Mouse (Mus musculus) heart, embryonic 11.5 days (tissue): ENCODE measurements at regions not wholly inside any gene's neighbourhood (a gene's known extent, or its start where the extent isn't known, plus 50 kb on each side); places are given as distances from the start of the nearest gene placed in this dataset.

Source experiments
- ATAC-seq: fragments of 200-750 bp; cut with Nextera tagmentation; replicated peaks from 2 replicates; pipeline ENCODE4 v1.8.0; 2017; ENCODE audit warnings: moderate library complexity; ENCODE audit not compliant: insufficient number of reproducible peaks, low FRiP score, low TSS enrichment
- H3K27ac ChIP-seq: fragments of 300-500 bp; sonication (generic); 2 replicates; pipeline ENCODE4 v1.5.1; 2014; ENCODE audit warnings: mild to moderate bottlenecking, low read depth, low read length
- H3K27me3 ChIP-seq: fragments of 300-500 bp; sonication (generic); 2 replicates; pipeline ENCODE4 v1.6.1; 2014; ENCODE audit warnings: mild to moderate bottlenecking, low read length, mixed read lengths; ENCODE audit not compliant: control insufficient read depth, insufficient read depth
- H3K36me3 ChIP-seq: fragments of 300-500 bp; sonication (generic); 2 replicates; pipeline ENCODE4 v1.6.1; 2014; ENCODE audit warnings: mild to moderate bottlenecking, low read length, moderate library complexity, mixed read lengths; ENCODE audit not compliant: control insufficient read depth, insufficient read depth
- H3K4me1 ChIP-seq: fragments of 300-500 bp; sonication (generic); 2 replicates; pipeline ENCODE4 v1.6.1; 2014; ENCODE audit warnings: low read length; ENCODE audit not compliant: control insufficient read depth, insufficient read depth
- H3K4me2 ChIP-seq: fragments of 300-500 bp; sonication (generic); 2 replicates; pipeline ENCODE4 v1.6.1; 2014; ENCODE audit warnings: mild to moderate bottlenecking, moderate library complexity
- H3K4me3 ChIP-seq: fragments of 300-500 bp; sonication (generic); 2 replicates; pipeline ENCODE4 v1.5.1; 2014; ENCODE audit warnings: low read depth, low read length
- H3K9ac ChIP-seq: fragments of 300-500 bp; sonication (generic); 2 replicates; pipeline ENCODE4 v1.6.1; 2014; ENCODE audit warnings: mild to moderate bottlenecking, low read depth, low read length, moderate library complexity
- H3K9me3 ChIP-seq: fragments of 300-500 bp; sonication (generic); replicated peaks from 2 replicates; pipeline ENCODE4 v1.6.1; 2016; ENCODE audit warnings: low read length; ENCODE audit not compliant: control insufficient read depth
- WGBS: fragments of 180-500 bp; shearing (Covaris S2); extraction: QIAGEN DNeasy Blood & Tissue Kit; methylation state at CpG from one replicate; pipeline ENCODE4 v1.1.7; 2014; ENCODE audit not compliant: insufficient replicate concordance; 5-methylcytosine and 5-hydroxymethylcytosine counted together

DNA sequence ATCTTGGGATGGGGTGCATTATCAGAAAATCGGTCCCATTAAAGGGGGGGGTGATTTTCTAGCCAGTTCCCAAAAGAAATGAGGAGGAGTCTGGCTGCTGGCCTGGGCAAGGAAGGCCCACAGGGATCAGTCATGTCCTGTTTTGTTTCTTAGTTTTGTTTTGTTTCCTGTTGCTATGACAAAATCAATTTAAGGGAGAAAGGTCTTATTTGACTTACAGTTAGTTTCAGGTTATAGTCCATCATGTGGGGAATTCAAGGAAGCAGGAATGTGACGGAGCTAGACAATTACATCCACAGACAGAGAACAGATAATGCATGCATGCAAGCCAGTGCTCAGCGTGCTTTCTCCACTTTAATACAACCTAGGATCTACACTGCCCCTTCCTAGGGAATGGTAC is 101.1 kb downstream of the Rplp1 start:
- no peaks in the 10 kb centered on the region for H3K36me3 ChIP-seq
- H3K27ac ChIP-seq: no peak overlapping the region
- 0 out of 2 replicates have a peak, but pooled peaks cover 2% of the 10 kb centered on the region for H3K4me1 ChIP-seq
- 65% methylated on average over 3 of the region's 3 CpGs for whole genome bisulfite sequencing
- H3K4me2 ChIP-seq: no peak overlapping the region
- 0 out of 2 replicates have a peak, but pooled peaks cover 2% of the 10 kb centered on the region for H3K27me3 ChIP-seq
- H3K9me3 ChIP-seq: no peaks in the 10 kb centered on the region
- no peak overlapping the region for H3K9ac ChIP-seq
- H3K4me3 ChIP-seq: no peak overlapping the region
- ATAC-seq: no peak

DNA sequence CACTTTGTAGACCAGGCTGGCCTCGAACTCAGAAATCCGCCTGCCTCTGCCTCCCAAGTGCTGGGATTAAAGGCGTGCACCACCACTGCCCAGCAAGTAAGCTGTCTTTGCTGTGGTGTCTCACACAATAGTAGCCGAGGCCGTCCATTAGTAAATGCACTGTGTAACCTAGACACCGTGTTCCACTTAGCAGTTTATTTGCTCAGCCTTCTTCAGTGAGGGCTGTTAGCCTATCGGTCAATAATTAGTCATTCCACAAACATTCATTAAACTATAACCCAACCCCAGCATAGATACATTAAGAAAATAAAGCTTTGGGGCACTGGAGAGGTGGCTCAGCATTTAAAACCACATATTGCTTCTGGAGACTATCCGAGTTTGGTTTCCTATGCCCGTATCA is 102.0 kb downstream of the Rplp1 start:
- H3K4me2 ChIP-seq: no peak overlapping the region

DNA sequence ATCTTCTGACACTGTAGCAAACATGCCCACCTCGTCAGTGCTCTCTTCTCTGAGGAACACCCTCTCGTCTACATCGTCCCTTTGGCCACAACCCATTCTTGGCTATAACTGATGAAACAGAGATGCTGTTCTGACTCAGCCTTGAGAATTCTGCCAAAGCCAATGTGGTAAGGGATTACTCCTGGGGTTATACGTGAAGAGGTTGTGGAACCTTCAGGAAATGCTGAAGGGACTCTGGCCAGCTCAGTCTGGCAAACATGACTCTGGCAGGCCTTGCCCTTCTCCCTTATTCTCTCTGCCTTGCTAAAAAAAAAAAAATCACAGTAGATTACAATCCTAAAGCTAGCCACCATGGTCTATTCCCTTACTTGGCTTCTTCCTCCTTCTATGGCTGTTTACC is 103.9 kb downstream of the Rplp1 start:
- Histone ChIP-seq H3K4me1 (no peaks in the 10 kb centered on the region), H3K27me3 (0 out of 2 replicates have a peak, but pooled peaks cover 2% of the 10 kb centered on the region), H3K9ac (no peak overlapping the region), H3K9me3 (no peaks in the 10 kb centered on the region), H3K4me2 (no peak overlapping the region), H3K4me3 (no peak overlapping the region), H3K36me3 (no peaks in the 10 kb centered on the region), H3K27ac (no peak overlapping the region)
- ATAC-seq: no peak
- 63% methylated on average over 4 of the region's 4 CpGs for WGBS

More for the DNA sequence above, 102.0 kb downstream of the Rplp1 start:
- no peak overlapping the region for H3K4me3 ChIP-seq
- no peak overlapping the region for H3K27ac ChIP-seq
- 89% methylated on average over 9 of the region's 9 CpGs for WGBS
- H3K36me3 ChIP-seq: no peaks in the 10 kb centered on the region
- ATAC-seq: no peak
- H3K4me1 ChIP-seq: 0 out of 2 replicates have a peak, but pooled peaks cover 2% of the 10 kb centered on the region
- 0 out of 2 replicates have a peak, but pooled peaks cover 2% of the 10 kb centered on the region for H3K27me3 ChIP-seq
- H3K9ac ChIP-seq: no peak overlapping the region
- no peaks in the 10 kb centered on the region for H3K9me3 ChIP-seq

DNA sequence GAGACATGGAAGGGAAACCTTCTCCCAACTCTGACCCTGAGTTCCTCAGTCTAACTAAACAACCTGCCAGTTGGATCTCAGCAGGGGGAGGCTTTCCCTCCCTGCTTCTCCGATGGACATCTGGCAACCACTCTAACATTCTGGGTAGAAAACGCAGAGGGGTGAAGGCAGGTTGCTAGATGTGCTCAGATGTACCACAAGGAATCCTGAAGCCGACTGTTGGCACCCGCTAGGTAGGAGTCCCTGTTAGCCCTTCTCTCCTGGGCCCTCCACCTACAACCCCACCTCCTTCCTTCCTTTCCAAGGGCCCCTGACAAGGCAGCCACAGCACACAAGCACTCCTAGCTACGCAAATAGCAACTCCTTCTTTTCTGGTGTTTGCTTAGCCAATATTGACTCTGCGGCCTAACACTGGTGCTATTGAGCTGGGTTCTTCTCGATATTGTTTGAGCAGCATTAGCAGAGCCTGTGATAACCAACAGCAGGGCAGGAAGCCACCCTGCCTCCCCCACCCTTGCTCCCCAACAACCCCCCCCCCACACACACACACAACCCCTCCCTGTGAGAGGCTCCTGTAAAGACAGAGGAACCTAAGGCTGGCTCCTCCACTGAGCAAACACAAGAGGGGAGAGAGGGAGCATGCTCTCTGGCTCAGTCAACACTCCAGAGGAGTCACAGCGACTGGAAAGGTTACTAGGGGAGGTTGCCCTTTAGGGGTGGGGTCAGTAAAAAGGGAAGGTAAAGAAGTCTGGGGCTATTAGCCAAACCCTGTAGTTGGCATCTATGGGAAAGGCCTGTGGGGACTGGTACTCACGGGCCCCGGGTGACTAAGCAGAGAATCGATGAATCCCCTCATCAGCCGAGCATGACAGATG is 105.8 kb downstream of the Rplp1 start:
- no peak for ATAC-seq
- no peaks in the 10 kb centered on the region for H3K36me3 ChIP-seq
- WGBS: 66% methylated on average over 12 of the region's 12 CpGs

DNA sequence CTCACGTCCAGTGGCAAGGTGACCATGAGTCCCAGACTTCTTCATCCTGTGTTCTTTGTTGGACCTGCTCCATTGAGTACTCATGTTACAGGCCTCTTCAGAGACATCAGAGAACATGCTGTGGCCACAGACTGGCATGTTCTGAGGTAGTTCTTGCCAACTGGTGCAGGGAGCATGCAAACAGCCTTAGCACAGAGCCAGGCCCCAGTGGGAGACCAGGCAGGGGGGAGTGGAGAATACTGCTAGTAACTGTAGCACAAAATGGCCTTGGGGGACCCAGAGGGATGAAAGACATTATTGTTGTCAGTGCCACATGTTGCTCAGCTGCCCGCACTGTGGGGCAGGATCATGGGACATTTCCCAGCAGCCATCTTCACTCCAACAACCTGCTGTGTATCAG is 108.4 kb downstream of the Rplp1 start:
- Histone ChIP-seq H3K4me3 (no peak overlapping the region), H3K27me3 (no peaks in the 10 kb centered on the region), H3K9me3 (no peaks in the 10 kb centered on the region), H3K27ac (no peak overlapping the region), H3K9ac (no peak overlapping the region), H3K4me1 (no peaks in the 10 kb centered on the region), H3K36me3 (no peaks in the 10 kb centered on the region), H3K4me2 (no peak overlapping the region)
- ATAC-seq: no peak
- 85% methylated on average over 2 of the region's 2 CpGs for WGBS

More for the DNA sequence above, 105.8 kb downstream of the Rplp1 start:
- no peaks in the 10 kb centered on the region for H3K9me3 ChIP-seq
- H3K9ac ChIP-seq: no peak overlapping the region
- H3K4me2 ChIP-seq: no peak overlapping the region
- no peak overlapping the region for H3K4me3 ChIP-seq
- H3K4me1 ChIP-seq: no peaks in the 10 kb centered on the region
- no peaks in the 10 kb centered on the region for H3K27me3 ChIP-seq
- no peak overlapping the region for H3K27ac ChIP-seq

DNA sequence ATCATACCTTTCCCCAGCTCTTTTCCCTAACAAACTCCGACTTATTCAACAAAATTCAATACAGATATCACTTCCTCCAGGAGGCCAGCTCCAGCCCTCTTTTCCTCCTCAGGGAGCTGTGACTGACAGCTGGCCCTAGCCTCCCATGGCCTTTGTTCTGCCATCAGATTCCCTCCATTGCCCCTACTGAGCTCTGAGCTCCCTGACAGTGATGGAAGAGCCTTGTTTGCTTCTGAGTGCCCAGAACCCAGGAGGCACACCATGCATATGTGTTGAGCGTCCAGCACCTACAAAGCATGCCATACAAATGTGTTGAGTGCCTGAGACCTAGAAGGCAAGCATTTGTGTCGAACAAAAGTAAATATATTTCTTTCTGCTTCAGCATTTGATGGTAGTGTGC is 110.8 kb downstream of the Rplp1 start:
- H3K4me1 ChIP-seq: no peaks in the 10 kb centered on the region
- H3K9me3 ChIP-seq: no peaks in the 10 kb centered on the region
- no peaks in the 10 kb centered on the region for H3K36me3 ChIP-seq
- H3K9ac ChIP-seq: no peak overlapping the region
- no peak overlapping the region for H3K4me3 ChIP-seq
- H3K4me2 ChIP-seq: no peak overlapping the region
- H3K27me3 ChIP-seq: no peaks in the 10 kb centered on the region
- WGBS: 45% methylated on average over 3 of the region's 3 CpGs
- H3K27ac ChIP-seq: no peak overlapping the region
- ATAC-seq: no peak

DNA sequence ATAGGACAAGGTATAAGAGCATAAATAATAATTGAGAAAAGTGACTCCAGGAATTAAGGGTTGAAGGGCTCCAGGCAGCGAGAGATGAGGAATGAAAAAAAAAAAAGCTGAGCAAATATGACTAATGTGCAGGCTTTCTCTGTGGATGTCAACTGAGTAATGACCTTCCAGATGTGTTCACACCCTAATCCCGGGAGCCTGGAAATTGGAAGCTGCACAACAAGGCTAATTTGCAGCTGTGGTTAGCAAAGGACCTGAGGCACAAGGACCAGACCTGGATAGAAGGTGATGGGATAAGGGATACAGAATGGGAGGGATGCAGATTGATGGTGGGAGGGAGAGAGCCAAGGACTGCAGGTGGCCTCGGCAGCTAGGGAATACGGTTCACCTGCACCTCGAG is 111.6 kb downstream of the Rplp1 start:
- WGBS: 76% methylated on average over 5 of the region's 5 CpGs
- Histone ChIP-seq H3K4me2 (no peak overlapping the region), H3K27me3 (0 out of 2 replicates have a peak, but pooled peaks cover 1% of the 10 kb centered on the region)

DNA sequence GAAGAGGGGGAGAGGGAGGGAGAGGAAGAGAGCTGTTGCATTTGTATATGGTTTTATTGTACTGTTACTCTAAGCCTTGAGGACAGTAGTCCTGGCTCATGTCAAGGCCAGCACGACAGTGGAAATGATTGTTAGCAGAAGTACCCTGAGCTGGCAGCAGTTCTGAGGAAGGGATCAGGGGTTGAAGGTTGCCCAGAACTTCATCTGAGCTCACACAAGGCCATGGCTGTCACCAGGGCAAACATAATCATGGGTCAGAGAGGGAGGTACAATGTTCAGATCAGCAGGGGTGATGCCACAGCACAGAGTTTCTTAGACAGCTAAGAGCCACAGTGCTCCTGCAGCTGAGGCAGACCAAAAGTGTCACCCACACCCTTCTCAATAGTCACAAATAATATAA is 114.8 kb downstream of the Rplp1 start:
- no peak overlapping the region for H3K4me3 ChIP-seq
- H3K9me3 ChIP-seq: no peaks in the 10 kb centered on the region
- no peak for ATAC-seq
- H3K27me3 ChIP-seq: 0 out of 2 replicates have a peak, but pooled peaks cover 2% of the 10 kb centered on the region
- H3K4me1 ChIP-seq: no peaks in the 10 kb centered on the region
- H3K4me2 ChIP-seq: no peak overlapping the region
- H3K36me3 ChIP-seq: no peaks in the 10 kb centered on the region
- H3K27ac ChIP-seq: no peak overlapping the region
- WGBS: 41% methylated on average over 1 of the region's 1 CpGs
- H3K9ac ChIP-seq: no peak overlapping the region

More for the DNA sequence above, 111.6 kb downstream of the Rplp1 start:
- no peak overlapping the region for H3K4me3 ChIP-seq
- no peaks in the 10 kb centered on the region for H3K36me3 ChIP-seq
- ATAC-seq: no peak
- H3K9me3 ChIP-seq: no peaks in the 10 kb centered on the region
- H3K4me1 ChIP-seq: no peaks in the 10 kb centered on the region
- H3K27ac ChIP-seq: no peak overlapping the region
- no peak overlapping the region for H3K9ac ChIP-seq

DNA sequence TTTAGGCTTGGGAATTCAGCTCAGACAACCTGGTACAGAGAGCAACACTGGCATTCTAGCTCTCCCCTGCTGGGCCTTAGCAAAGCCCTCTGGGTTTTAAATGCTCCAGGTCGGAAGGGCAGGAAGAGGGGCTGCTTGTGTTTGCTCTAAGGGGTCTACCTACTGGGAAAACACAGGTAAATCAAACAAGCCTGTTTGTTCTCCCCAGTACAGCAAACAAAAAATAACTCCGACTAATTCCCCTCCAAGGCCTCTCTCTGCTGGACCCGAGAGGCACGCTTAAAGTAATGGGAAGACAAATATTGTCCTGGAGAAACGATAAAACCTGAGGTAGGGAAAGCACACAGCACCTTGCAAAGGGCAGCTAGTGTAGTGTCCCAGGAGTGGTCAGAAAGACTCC is 118.4 kb downstream of the Rplp1 start:
- H3K27ac ChIP-seq: no peak overlapping the region
- no peaks in the 10 kb centered on the region for H3K9me3 ChIP-seq
- H3K4me3 ChIP-seq: no peak overlapping the region
- 74% methylated on average over 5 of the region's 5 CpGs for WGBS
- H3K36me3 ChIP-seq: no peaks in the 10 kb centered on the region
- no peak overlapping the region for H3K9ac ChIP-seq
- H3K27me3 ChIP-seq: 0 out of 2 replicates have a peak, but pooled peaks cover 2% of the 10 kb centered on the region
- no peaks in the 10 kb centered on the region for H3K4me1 ChIP-seq
- ATAC-seq: no peak
- H3K4me2 ChIP-seq: no peak overlapping the region
